Mouse (Mus musculus) heart, postnatal 0 days (tissue): ENCODE results near the gene Mef2d.

ENCODE experiments used
- CTCF ChIP-seq: IDR thresholded peaks from 2 replicates; pipeline ENCODE4 v1.5.1; 2016; ENCODE audit warnings: antibody characterized with exemption, control low read depth, low read depth
- EP300 ChIP-seq: IDR thresholded peaks from 2 replicates; pipeline ENCODE4 v1.6.1; 2016; ENCODE audit warnings: antibody characterized with exemption, low read depth

GRCm38 (mm10) chr3:88141439-88141786, 759 bp upstream of the Mef2d start:
- TF ChIP-seq CTCF (no peak), EP300 (no peak)
